Mouse (Mus musculus) embryo, embryonic 11.5 days (tissue): ENCODE data around the gene Prdm1.

Experiments
- DNase-seq: peaks from one replicate; pipeline ENCODE4 v3.0.0-alpha.2; 2012; ENCODE audit warnings: low read depth, low spot score

The Prdm1 gene

DNA sequence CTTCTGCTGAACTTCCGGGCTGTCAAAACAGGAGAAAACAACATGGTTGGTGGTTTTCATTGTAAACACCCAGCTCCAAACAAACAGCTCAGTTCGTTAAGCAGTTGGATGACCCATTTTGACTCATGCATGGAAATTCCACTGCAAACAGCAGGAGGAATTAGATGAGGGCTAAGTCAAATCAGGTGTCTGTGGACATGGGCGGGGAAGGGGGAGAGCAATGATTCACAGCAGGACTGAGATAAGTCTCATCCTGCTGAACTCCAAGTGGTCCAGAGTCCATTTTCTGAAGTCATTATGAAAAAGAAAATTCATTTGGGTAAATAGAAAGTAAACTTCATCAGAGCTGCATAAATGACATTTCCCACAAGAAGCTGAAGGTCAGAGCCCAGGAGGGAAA lies 108.1 kb downstream of the Prdm1 start:
- DNase-seq = no peak

DNA sequence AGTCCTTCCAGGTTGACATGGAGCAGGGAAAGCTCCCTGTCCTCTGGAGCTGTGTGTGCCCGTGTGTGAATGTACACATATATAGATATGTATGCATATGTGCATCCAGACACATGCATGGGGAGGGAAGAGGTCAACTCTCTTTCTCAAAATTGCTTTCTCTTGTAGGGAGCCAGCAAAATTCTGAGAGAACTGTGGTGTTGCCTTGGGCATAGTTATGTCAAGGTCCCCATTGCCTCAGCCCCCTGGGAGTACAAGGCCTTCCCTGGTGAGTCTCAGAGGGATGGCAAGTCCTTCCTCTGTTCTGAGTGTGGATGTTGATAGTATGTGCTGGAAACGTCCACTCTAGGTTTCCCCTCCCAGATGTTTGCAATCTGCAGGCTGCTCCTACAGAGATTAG lies 109.4 kb downstream of the Prdm1 start:
- no peak for DNase-seq

DNA sequence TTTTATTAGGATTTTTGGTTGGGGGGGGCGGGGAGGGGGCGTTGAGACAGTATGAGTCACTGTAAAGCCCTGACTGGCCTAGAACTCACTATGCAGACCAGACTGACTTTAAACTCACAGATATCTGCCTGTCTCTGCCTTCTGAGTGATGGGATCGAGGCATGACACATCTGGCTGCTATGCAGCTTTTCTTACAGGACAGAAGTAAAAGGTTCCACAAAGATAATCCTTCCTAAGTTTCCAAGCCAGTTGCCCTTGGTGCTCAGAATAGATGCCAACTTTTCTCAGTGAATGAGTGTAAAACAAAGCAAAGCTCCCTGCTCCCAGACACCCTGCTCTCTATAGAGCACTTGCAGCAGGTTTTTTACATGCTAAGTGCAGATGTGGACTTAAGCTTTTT lies 112.7 kb downstream of the Prdm1 start:
- no peak for DNase-seq

DNA sequence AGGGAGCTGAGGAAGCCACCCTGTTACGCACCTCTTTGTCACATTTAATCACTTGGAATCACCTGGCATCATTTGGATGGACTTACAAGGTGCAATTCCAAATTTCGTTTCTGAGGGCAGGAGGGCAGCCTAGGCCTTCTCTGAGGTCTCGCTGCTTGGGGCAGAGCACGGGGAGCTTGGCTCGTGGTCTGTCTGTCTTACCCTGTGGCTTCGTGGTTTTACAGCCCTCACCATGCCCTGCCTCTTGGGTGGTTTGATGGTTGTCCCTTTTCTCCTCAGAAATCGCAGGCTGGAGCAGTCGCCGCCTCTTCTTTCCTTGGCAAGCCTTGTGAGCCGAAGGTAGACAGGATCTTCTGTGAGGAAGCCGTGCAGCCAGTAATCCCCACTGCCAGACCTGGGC lies 118.3 kb downstream of the Prdm1 start:
- DNase-seq = no peak

DNA sequence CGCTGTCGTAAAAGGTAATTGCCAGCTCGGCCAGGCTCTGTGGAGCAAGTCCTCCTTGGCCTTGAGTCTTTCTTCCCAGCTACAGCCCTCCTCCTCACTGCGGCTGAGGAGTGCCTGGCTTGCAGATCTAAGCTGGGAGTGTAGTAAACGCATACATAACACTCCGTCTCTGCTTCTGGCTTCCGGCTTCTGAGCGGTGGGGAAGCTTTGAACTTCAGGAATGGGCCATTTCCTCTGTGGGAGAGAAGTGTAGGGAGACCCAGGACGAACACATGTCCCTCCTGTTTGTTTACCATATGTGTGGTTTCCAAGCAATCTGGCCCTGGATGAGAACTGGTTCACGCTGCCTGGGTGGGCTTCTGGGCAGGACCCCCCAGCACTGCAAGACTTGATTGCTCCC lies 119.2 kb downstream of the Prdm1 start:
- DNase-seq = peak; percentile 19

DNA sequence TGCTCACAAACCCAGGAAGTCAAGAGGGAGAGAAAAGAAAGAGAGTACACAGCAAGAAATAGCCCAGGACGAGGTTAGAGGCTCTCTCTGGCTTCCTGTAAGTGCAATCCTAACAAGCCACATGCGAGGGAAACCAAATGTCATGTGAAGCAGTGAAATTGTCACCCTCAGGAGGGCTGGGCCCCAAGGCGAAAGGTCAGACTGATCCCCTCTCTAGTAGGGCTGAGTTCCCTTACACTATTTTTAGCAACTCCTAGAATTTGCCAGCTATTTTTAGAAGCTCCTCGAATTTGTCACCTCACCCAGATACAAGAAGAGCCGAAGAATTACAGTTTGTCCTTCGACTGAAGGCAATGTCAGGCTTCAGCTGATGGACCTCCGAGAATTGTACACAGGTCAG lies 124.9 kb downstream of the Prdm1 start:
- DNase-seq = no peak

DNA sequence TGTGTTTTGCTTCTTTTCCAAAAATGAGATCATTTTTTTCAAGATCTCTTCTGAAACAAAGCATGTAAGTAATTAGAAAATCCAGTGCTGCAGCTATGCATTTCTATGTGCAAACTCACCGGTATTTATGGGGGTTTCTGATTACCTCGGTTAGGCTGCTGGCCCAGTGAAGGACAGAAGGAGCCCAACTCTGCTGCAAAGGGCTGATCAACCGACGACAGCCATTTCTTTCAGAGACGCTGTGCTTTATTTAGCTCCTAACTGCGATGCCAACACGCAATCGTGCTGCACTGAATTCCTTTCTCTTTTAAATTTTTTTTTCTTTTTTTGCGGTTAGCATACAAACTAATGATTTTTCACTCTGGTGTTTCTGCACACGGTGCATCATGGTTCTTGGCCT lies 126.7 kb downstream of the Prdm1 start:
- DNase-seq = no peak

DNA sequence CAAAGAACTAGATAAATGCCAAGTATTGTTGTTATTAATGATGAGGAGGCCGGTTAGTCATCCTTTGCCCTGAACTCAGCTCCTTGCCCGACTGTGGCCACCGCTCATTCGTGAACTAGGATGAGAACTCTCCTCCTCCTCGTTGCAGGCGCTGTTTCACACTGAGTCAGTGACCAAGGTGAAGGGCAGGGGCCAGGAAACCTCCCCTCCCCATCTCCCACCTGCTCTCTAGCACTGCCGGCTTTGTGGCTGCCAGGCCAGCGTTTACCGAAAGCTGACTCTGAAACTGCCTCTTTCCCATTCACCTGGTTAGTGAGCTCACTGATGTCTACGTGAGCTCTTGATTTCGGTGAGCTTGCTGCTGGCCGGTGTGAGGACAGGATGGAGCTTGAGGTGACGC lies 127.7 kb downstream of the Prdm1 start:
- no peak for DNase-seq

DNA sequence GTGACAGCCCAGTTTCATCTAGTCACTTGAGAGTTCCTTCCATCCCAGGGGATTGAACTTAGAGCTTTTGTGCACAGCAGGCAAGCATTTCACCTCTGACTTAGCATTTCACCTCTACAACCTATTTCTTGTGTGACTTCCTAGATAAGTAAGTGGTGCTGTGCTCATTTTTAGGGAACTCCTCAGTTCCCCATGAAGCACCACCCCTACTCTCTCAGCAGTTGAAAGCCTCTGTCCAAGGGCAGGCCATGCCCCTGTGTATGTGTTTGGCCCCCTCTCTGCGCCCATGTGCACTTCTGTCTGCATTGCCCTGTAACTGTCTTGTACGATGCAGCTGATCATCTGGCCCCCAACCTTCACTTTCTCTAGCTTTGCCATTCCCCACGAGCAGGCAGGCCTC lies 128.2 kb downstream of the Prdm1 start:
- DNase-seq = no peak

DNA sequence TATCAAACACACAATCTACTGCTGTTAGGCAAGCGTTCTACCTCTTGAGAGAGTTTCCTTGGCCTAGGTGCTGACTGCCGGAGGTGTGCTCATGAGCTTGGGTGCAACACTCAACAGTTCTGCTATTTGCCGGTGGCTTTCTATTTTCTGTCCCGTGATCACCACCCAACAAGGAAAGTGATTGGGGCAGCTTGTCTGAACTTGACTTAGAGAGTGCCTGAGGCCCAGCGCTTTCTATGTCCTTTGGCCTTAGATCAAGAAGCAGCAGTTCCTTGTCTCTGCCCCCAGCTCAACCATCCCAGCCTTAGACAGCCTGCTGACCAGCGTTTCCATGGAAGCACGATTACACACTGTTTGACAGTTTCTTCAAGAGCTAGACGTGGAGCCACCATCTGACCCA lies 135.4 kb downstream of the Prdm1 start:
- no peak for DNase-seq

DNA sequence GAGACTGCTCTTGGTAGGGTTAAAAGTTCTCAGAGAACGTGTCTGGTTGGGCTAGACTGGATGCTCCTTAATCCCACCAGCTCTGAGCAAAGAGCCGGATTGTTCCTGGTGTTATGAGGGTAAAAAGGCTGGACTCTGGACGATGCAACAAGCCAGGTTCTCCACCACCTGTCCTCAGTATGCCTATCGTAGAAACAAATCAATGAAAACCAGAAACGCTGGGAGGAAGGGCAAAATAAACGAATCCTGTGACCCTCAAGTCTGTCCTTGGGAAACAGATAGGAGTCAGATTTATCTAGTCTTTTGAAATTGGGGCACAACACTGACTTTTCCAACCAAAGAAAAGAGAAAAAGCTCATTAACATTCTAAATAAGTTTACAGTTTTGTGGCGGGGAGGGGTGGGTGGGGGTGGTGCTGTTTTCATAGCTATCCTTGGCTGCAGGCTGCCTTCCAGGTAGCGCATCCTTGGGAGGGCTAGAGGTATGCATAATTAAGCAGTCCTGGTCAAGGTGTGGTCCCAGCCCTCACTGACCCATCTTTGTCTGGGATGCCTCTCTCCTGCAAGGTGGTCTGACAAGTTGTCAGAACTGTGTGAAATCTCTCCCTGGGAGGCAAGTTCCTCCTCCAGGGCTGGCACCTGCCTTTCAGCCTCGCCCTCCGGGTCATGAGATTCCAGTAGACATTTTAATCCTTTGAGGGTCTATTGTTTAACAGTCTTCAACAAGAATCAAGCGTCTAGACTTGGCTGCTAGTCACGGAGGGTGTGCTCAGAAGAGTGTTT lies 136.6 kb downstream of the Prdm1 start:
- no peak for DNase-seq

DNA sequence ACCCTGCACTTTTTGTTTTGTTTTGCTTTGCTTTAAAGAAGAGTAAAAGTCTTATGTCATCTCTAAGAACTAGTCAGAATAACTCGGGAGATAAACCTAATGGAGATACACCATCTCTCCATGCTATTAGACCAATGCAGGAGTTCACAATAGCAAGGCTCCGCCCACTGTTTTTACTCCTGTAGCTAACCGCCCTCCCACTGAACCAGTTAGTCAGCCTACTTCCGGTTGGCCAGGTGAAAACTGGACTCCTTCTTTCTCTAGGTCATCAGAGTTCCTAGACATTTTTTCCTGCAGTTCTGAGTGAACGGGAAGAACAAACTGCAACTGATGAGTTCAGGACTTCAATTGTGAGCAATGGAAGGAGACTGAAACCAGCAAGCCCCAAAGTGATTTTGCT lies 138.0 kb downstream of the Prdm1 start:
- no peak for DNase-seq

DNA sequence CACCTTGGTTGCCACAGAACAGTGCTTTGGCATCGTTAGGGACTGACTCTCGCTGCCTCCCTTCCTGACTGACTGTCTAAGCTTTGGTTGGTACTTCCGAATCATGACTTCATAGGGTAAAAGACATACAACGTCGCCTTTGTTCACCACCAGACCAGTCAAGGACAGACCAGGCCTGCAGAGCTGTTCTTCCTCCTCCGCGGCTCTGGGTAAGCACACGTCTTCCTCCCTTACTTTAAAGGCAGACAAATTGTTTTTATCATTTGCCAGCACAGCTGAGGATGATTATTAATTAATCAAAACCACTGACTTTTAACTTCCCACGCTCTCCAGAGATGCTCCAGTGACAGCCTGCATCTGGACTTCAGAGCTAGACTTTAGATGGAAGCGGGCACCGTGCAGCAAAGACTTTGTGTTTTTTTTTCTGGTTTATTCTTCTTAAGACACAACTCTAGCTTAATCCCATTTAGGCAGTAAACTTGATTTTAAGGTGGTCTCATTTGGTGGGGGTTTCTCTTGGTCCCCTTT lies 139.5 kb downstream of the Prdm1 start:
- no peak for DNase-seq
